Mouse (Mus musculus) ES-Bruce4 (cell line): ENCODE data around the gene Tmtc4. TPM values are rescaled to one million over a fixed set of nuclear protein-coding genes. Genes with fewer than 3 reads are reported as not detected.

Experiments used
- H3K27ac ChIP-seq: 2 replicates; pipeline ENCODE4 v1.5.1; 2012; ENCODE audit warnings: low read length, inconsistent platforms; ENCODE audit not compliant: insufficient read depth
- H3K27me3 ChIP-seq: 2 replicates; pipeline ENCODE4 v1.6.1; 2012; ENCODE audit warnings: mild to moderate bottlenecking, low read length, inconsistent platforms; ENCODE audit not compliant: control insufficient read depth, poor library complexity, insufficient read depth, severe bottlenecking
- H3K36me3 ChIP-seq: 2 replicates; pipeline ENCODE4 v1.6.1; 2012; ENCODE audit warnings: inconsistent platforms, mild to moderate bottlenecking, low read length, moderate library complexity; ENCODE audit not compliant: control insufficient read depth, poor library complexity, insufficient read depth, severe bottlenecking
- H3K4me1 ChIP-seq: one replicate; pipeline ENCODE4 v1.8.1; 2011; ENCODE audit warnings: low read length; ENCODE audit not compliant: control insufficient read depth, insufficient read depth
- H3K4me3 ChIP-seq: 2 replicates; pipeline ENCODE4 v1.5.1; 2011; ENCODE audit warnings: low read depth, mild to moderate bottlenecking, low read length
- H3K9ac ChIP-seq: 2 replicates; pipeline ENCODE4 v1.6.1; 2012; ENCODE audit warnings: low read depth, mild to moderate bottlenecking, inconsistent platforms; ENCODE audit not compliant: poor library complexity, severe bottlenecking
- H3K9me3 ChIP-seq: replicated peaks from 2 replicates; pipeline ENCODE4 v1.6.1; 2012; ENCODE audit warnings: mild to moderate bottlenecking, low read length, inconsistent platforms; ENCODE audit not compliant: control insufficient read depth, poor library complexity, insufficient read depth, severe bottlenecking
- CTCF ChIP-seq: IDR thresholded peaks from one replicate; pipeline ENCODE4 v1.8.1; 2011; ENCODE audit warnings: low read depth, low read length
- EP300 ChIP-seq: IDR thresholded peaks from 2 replicates; pipeline ENCODE4 v1.6.1; 2011; ENCODE audit warnings: low read depth, low read length; ENCODE audit not compliant: insufficient read depth
- POLR2A ChIP-seq: IDR thresholded peaks from one replicate; pipeline ENCODE4 v1.8.1; 2011; ENCODE audit warnings: low read length; ENCODE audit not compliant: insufficient read depth
- polyA plus RNA-seq: library from polyadenylated mRNA; stranded (reverse); fragments of >200 nt; gene quantifications from 2 replicates; pipeline ENCODE4 v1.2.4, GENCODE M21; 2011; ENCODE audit warnings: low read depth; ENCODE audit not compliant: missing spikeins, insufficient read depth, insufficient read length

Tmtc4 gene
- polyA plus RNA-seq, 1 experiment: 20.7 TPM

- no peaks in the 10 kb centered on the region for H3K36me3 ChIP-seq
- TF ChIP-seq CTCF: peak; percentile 99
- peak; percentile 32; the same call in 1 of the 2 replicates for TF ChIP-seq EP300
- TF ChIP-seq POLR2A: no peak
- H3K9me3 ChIP-seq: no peaks in the 10 kb centered on the region
- no peak overlapping the region for H3K9ac ChIP-seq
- H3K27ac ChIP-seq: no peak overlapping the region
- no peaks in the 10 kb centered on the region for H3K27me3 ChIP-seq
- no peaks in the 10 kb centered on the region for H3K4me1 ChIP-seq
- no peak overlapping the region for H3K4me3 ChIP-seq
Observed at GRCm38 (mm10) chr14:122876163-122876562, 107.7 kb downstream of the Tmtc4 start.

GRCm38 (mm10) chr14:122875636-122876035, 108.2 kb downstream of the Tmtc4 start:
- no peak overlapping the region for H3K27ac ChIP-seq
- no peaks in the 10 kb centered on the region for H3K36me3 ChIP-seq
- H3K9ac ChIP-seq: no peak overlapping the region
- no peaks in the 10 kb centered on the region for H3K9me3 ChIP-seq
- no peak overlapping the region for H3K4me3 ChIP-seq
- H3K27me3 ChIP-seq: no peaks in the 10 kb centered on the region
- TF ChIP-seq EP300: no peak
- TF ChIP-seq CTCF: no peak
- TF ChIP-seq POLR2A: no peak
- H3K4me1 ChIP-seq: no peaks in the 10 kb centered on the region

GRCm38 (mm10) chr14:122875056-122875455, 108.8 kb downstream of the Tmtc4 start:
- Histone ChIP-seq H3K27ac (no peak overlapping the region), H3K36me3 (no peaks in the 10 kb centered on the region), H3K27me3 (no peaks in the 10 kb centered on the region)

GRCm38 (mm10) chr14:122872612-122873011, 111.2 kb downstream of the Tmtc4 start:
- H3K27me3 ChIP-seq: no peaks in the 10 kb centered on the region
- no peaks in the 10 kb centered on the region for H3K36me3 ChIP-seq
- no peaks in the 10 kb centered on the region for H3K9me3 ChIP-seq
- H3K27ac ChIP-seq: no peak overlapping the region
- no peak overlapping the region for H3K9ac ChIP-seq
- no peaks in the 10 kb centered on the region for H3K4me1 ChIP-seq
- H3K4me3 ChIP-seq: no peak overlapping the region
- TF ChIP-seq CTCF (no peak), POLR2A (no peak), EP300 (no peak)

More at GRCm38 (mm10) chr14:122875056-122875455, 108.8 kb downstream of the Tmtc4 start:
- no peak for TF ChIP-seq POLR2A
- no peak for TF ChIP-seq CTCF
- TF ChIP-seq EP300: no peak
- Histone ChIP-seq H3K4me3 (no peak overlapping the region), H3K9me3 (no peaks in the 10 kb centered on the region), H3K4me1 (no peaks in the 10 kb centered on the region), H3K9ac (no peak overlapping the region)

- Histone ChIP-seq H3K4me3 (no peak overlapping the region), H3K36me3 (no peaks in the 10 kb centered on the region), H3K9me3 (no peaks in the 10 kb centered on the region), H3K9ac (no peak overlapping the region), H3K27me3 (no peaks in the 10 kb centered on the region), H3K4me1 (no peaks in the 10 kb centered on the region), H3K27ac (no peak overlapping the region)
- TF ChIP-seq POLR2A: no peak
- no peak for TF ChIP-seq EP300
- no peak for TF ChIP-seq CTCF
Observed at GRCm38 (mm10) chr14:122871841-122872580, 111.8 kb downstream of the Tmtc4 start.

- Histone ChIP-seq H3K27ac (no peak overlapping the region), H3K9me3 (no peaks in the 10 kb centered on the region), H3K27me3 (no peaks in the 10 kb centered on the region), H3K4me1 (no peaks in the 10 kb centered on the region), H3K4me3 (no peak overlapping the region), H3K36me3 (no peaks in the 10 kb centered on the region), H3K9ac (no peak overlapping the region)
- TF ChIP-seq CTCF: no peak
- TF ChIP-seq POLR2A: no peak
- TF ChIP-seq EP300: no peak
Observed at GRCm38 (mm10) chr14:122869831-122870230, 114.0 kb downstream of the Tmtc4 start.

Other genes starting within 250 kb of the Tmtc4 start
- gene Ggact, start 70.3 kb downstream of the Tmtc4 start, polyA plus RNA-seq: 11.2 and 11.7 TPM in 2 replicates